In genomic region chr7:53872480-53873200, GRCm38 (mm10) we compare ENCODE assay signal across 13 mouse cellular contexts.
DNase-seq lines count a peak whose midpoint lies in the region; ATAC-seq and TF ChIP-seq lines count a peak whose summit lies in the region.
"Had no signal": no experiment of that assay in that cellular context is flagged by ENCODE, and none has a peak within 500 bp of the region (broad histone marks: within the 10 kb centered on the region; RNA-seq: fewer than 3 reads in every experiment).

No protein-coding gene starts in this region.

- no peak overlapping the region for H3K4me3 ChIP-seq in forebrain, embryonic 12.5 days (replicated peaks)
- H3K4me3 ChIP-seq in forebrain, postnatal 0 days (ENCODE audit: low read depth, low read length): no peak overlapping the region
- H3K4me3 ChIP-seq in forebrain, embryonic 16.5 days (replicated peaks; ENCODE audit: low read length): no peak overlapping the region
- no peak overlapping the region for H3K4me3 ChIP-seq in kidney, embryonic 14.5 days (ENCODE audit: low read length)
- H3K4me3 ChIP-seq in midbrain, embryonic 16.5 days (ENCODE audit: low read depth, low read length): no peak overlapping the region
- no peak overlapping the region for H3K4me3 ChIP-seq in layer of hippocampus, adult 2 months
- H3K4me3 ChIP-seq: left cerebral cortex, adult 2 months; neural tube, embryonic 13.5 days had no signal

- no peaks in the 10 kb centered on the region for H3K27me3 ChIP-seq in forebrain, embryonic 12.5 days
- H3K27me3 ChIP-seq in forebrain, postnatal 0 days (ENCODE audit: insufficient read depth, low read length): no peaks in the 10 kb centered on the region
- H3K27me3 ChIP-seq in forebrain, embryonic 16.5 days (replicated peaks; ENCODE audit: control insufficient read depth, insufficient read depth, low read length): no peaks in the 10 kb centered on the region
- no peaks in the 10 kb centered on the region for H3K27me3 ChIP-seq in kidney, embryonic 14.5 days (ENCODE audit: control insufficient read depth, insufficient read depth, low read length)
- H3K27me3 ChIP-seq in midbrain, embryonic 16.5 days (ENCODE audit: control insufficient read depth, insufficient read depth, low read depth, low read length): no peaks in the 10 kb centered on the region
- H3K27me3 ChIP-seq: neural tube, embryonic 13.5 days had no signal

- TF ChIP-seq CTCF in forebrain, postnatal 0 days (IDR thresholded peaks at IDR 0.05; ENCODE audit: low read depth): no peak
- no peak for TF ChIP-seq CTCF in layer of hippocampus, adult 2 months (conservative IDR thresholded peaks at IDR 0.05)

- H3K9ac ChIP-seq in forebrain, embryonic 12.5 days: no peak overlapping the region
- H3K9ac ChIP-seq in forebrain, postnatal 0 days: no peak overlapping the region
- H3K9ac ChIP-seq in forebrain, embryonic 16.5 days (replicated peaks; ENCODE audit: low read depth, low read length): no peak overlapping the region
- no peak overlapping the region for H3K9ac ChIP-seq in kidney, embryonic 14.5 days (ENCODE audit: low read depth, low read length)
- H3K9ac ChIP-seq in midbrain, embryonic 16.5 days (ENCODE audit: low read depth, low read length): no peak overlapping the region
- H3K9ac ChIP-seq: neural tube, embryonic 13.5 days had no signal

- H3K4me1 ChIP-seq in forebrain, embryonic 12.5 days: 0 out of 2 replicates have a peak, but pooled peaks cover 2% of the 10 kb centered on the region
- H3K4me1 ChIP-seq in forebrain, postnatal 0 days (ENCODE audit: insufficient read depth): no peaks in the 10 kb centered on the region
- no peaks in the 10 kb centered on the region for H3K4me1 ChIP-seq in forebrain, embryonic 16.5 days (replicated peaks; ENCODE audit: control insufficient read depth, insufficient read depth, low read length)
- H3K4me1 ChIP-seq in kidney, embryonic 14.5 days (ENCODE audit: control insufficient read depth, insufficient read depth, low read length): no peaks in the 10 kb centered on the region
- H3K4me1 ChIP-seq in midbrain, embryonic 16.5 days (ENCODE audit: control insufficient read depth, insufficient read depth, low read length): peaks cover 3% of the 10 kb centered on the region; the same call in 1 of the 2 replicates
- H3K4me1 ChIP-seq: neural tube, embryonic 13.5 days had no signal

- no peak overlapping the region for H3K4me2 ChIP-seq in forebrain, embryonic 12.5 days
- H3K4me2 ChIP-seq in forebrain, postnatal 0 days (ENCODE audit: low read depth): no peak overlapping the region
- H3K4me2 ChIP-seq in forebrain, embryonic 16.5 days (ENCODE audit: low read length): no peak overlapping the region
- no peak overlapping the region for H3K4me2 ChIP-seq in kidney, embryonic 14.5 days (replicated peaks; ENCODE audit: low read depth, low read length)
- H3K4me2 ChIP-seq in midbrain, embryonic 16.5 days (ENCODE audit: low read length): no peak overlapping the region
- H3K4me2 ChIP-seq: neural tube, embryonic 13.5 days had no signal

- peak; percentile 77 for ATAC-seq in forebrain, embryonic 12.5 days (ENCODE audit: low FRiP score)
- no peak for ATAC-seq in forebrain, postnatal 0 days
- peak; percentile 73 for ATAC-seq in forebrain, embryonic 16.5 days
- peak; percentile 84 for ATAC-seq in kidney, embryonic 14.5 days (ENCODE audit: low FRiP score, low TSS enrichment)
- ATAC-seq in midbrain, embryonic 16.5 days: peak; percentile 67

- 63% methylated on average over 2 of the region's 2 CpGs for WGBS in forebrain, embryonic 12.5 days
- WGBS in forebrain, postnatal 0 days: 38% methylated on average over 2 of the region's 2 CpGs
- 60% methylated on average over 2 of the region's 2 CpGs for WGBS in forebrain, embryonic 16.5 days
- WGBS in kidney, embryonic 14.5 days: 85% methylated on average over 2 of the region's 2 CpGs
- WGBS in midbrain, embryonic 16.5 days: 27% methylated on average over 2 of the region's 2 CpGs

- no peaks in the 10 kb centered on the region for H3K36me3 ChIP-seq in forebrain, embryonic 12.5 days (replicated peaks)
- H3K36me3 ChIP-seq in forebrain, postnatal 0 days (ENCODE audit: insufficient read depth): no peaks in the 10 kb centered on the region
- no peaks in the 10 kb centered on the region for H3K36me3 ChIP-seq in forebrain, embryonic 16.5 days (ENCODE audit: control insufficient read depth, insufficient read depth)
- H3K36me3 ChIP-seq in kidney, embryonic 14.5 days (ENCODE audit: control insufficient read depth, insufficient read depth, low read length): no peaks in the 10 kb centered on the region
- no peaks in the 10 kb centered on the region for H3K36me3 ChIP-seq in midbrain, embryonic 16.5 days (ENCODE audit: control insufficient read depth, insufficient read depth, low read length)
- H3K36me3 ChIP-seq: neural tube, embryonic 13.5 days had no signal

- no peak for DNase-seq in forebrain, postnatal 0 days
- DNase-seq in layer of hippocampus, postnatal 14 days (ENCODE audit: low spot score in 2 of 2): no peak
- no peak for DNase-seq in layer of hippocampus, adult 2 months (ENCODE audit: low spot score in 2 of 2)
- DNase-seq in thymus, postnatal 10 days (ENCODE audit: low spot score in 2 of 2): no peak
- DNase-seq: cerebellum, postnatal 25 days; lung, postnatal 14 days; thymus, adult 2 months had no signal

- no peak overlapping the region for H3K27ac ChIP-seq in forebrain, embryonic 12.5 days
- no peak overlapping the region for H3K27ac ChIP-seq in forebrain, postnatal 0 days (ENCODE audit: low read depth, low read length)
- H3K27ac ChIP-seq in forebrain, embryonic 16.5 days (ENCODE audit: low read length): no peak overlapping the region
- no peak overlapping the region for H3K27ac ChIP-seq in kidney, embryonic 14.5 days (ENCODE audit: low read depth, low read length)
- no peak overlapping the region for H3K27ac ChIP-seq in midbrain, embryonic 16.5 days (ENCODE audit: low read length)
- H3K27ac ChIP-seq in layer of hippocampus, adult 2 months: no peak overlapping the region
- H3K27ac ChIP-seq: left cerebral cortex, adult 2 months; neural tube, embryonic 13.5 days had no signal

- H3K9me3 ChIP-seq in forebrain, embryonic 12.5 days: no peaks in the 10 kb centered on the region
- H3K9me3 ChIP-seq in forebrain, postnatal 0 days (ENCODE audit: low read length): no peaks in the 10 kb centered on the region
- H3K9me3 ChIP-seq in forebrain, embryonic 16.5 days (ENCODE audit: control insufficient read depth, low read length): no peaks in the 10 kb centered on the region
- no peaks in the 10 kb centered on the region for H3K9me3 ChIP-seq in kidney, embryonic 14.5 days (ENCODE audit: control insufficient read depth, low read length)
- no peaks in the 10 kb centered on the region for H3K9me3 ChIP-seq in midbrain, embryonic 16.5 days (replicated peaks; ENCODE audit: control insufficient read depth, low read length, poor library complexity, severe bottlenecking)
- H3K9me3 ChIP-seq: neural tube, embryonic 13.5 days had no signal
